Mouse (Mus musculus) testis, adult 2 months (tissue): ENCODE measurements around the gene Col9a1.

Experiments used
- CTCF ChIP-seq: fragments of 200-500 bp; IDR thresholded peaks from 2 replicates; pipeline ENCODE4 v1.5.1; 2012; ENCODE audit warnings: low read depth, mild to moderate bottlenecking, inconsistent platforms, low read length, moderate library complexity; ENCODE audit not compliant: control insufficient read depth, insufficient read depth, insufficient replicate concordance
- POLR2A ChIP-seq: fragments of 200-500 bp; IDR thresholded peaks from 2 replicates; pipeline ENCODE4 v1.6.1; 2012; ENCODE audit warnings: low read depth, mild to moderate bottlenecking, inconsistent platforms, low read length, moderate library complexity; ENCODE audit not compliant: control insufficient read depth

DNA sequence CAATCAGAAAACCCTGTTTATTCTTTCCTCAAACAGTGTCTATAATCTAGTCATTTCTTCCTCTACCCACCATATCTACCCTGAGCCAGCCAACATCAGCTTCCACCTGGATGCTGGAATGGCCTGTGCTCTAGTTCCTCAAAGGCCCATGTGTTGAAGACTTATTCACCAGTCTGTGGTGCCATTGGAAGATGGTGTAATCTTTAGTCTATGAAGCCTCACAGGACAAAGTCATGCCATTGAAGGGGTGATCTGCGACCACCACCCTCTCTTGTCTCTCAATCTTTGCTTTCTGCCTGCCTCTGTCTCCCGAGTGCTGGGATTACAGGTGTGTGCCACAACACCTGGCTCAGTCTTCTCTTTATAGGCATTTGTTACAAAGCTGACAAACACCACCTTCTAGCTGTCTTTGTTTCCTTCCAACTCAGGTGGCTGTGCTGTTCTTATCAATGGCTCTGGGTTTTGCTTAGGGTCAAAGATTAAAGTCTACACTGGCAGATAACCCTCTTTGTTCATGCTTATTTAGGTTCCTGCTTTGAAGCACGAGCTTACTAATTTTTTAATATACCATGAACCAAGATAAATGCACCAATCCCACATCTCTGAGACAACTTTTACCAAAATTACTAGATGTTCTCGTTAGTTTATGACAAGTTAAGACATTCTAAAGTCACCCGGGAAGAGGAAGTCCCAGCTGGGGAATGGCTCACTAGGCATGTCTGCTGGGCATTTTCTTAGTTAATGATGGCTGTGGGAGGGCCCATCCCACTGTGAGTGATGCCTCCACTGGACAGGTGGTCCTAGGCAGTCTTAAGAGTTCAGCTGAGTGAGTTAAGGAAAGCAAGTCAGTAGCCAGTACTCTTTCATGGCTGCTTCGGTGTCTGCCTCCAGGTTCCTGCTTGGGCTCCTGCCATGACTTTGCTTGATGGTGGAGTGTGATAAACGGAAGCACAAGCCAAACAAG lies 117.9 kb downstream of the Col9a1 start:
- TF ChIP-seq CTCF: no peak
- no peak for TF ChIP-seq POLR2A
